Mouse (Mus musculus) CH12.LX (cell line): ENCODE results near the gene Krt17. TPM values are rescaled to one million over a fixed set of nuclear protein-coding genes. Genes with fewer than 3 reads are reported as not detected.

Experiments
- DNase-seq: peaks from one replicate; pipeline ENCODE4 v3.0.0-alpha.2; 2013; ENCODE audit errors: extremely low read depth
- H3K27ac ChIP-seq: 2 replicates; pipeline ENCODE4 v1.5.1; 2012; ENCODE audit warnings: low read depth, mild to moderate bottlenecking, control low read depth, moderate library complexity; ENCODE audit not compliant: insufficient read depth
- H3K27me3 ChIP-seq: replicated peaks from 2 replicates; pipeline ENCODE3; 2012; ENCODE audit warnings: inconsistent platforms
- H3K36me3 ChIP-seq, 2 experiments: replicated peaks in 1 of 2; 2 replicates each; pipeline versions ENCODE3 to v1.6.1; 2012; ENCODE audit warnings: inconsistent platforms in 1 of 2, low read length in 1 of 2, mild to moderate bottlenecking in 1 of 2, mixed read lengths in 1 of 2, moderate library complexity in 1 of 2; ENCODE audit not compliant: control insufficient read depth in 1 of 2, insufficient read depth in 1 of 2
- H3K4me1 ChIP-seq, 2 experiments: 2 replicates each; pipeline ENCODE4 v1.6.1; 2012; ENCODE audit warnings: inconsistent platforms in 1 of 2, moderate library complexity in 1 of 2; ENCODE audit not compliant: insufficient read depth in 2 of 2, control insufficient read depth in 1 of 2
- H3K4me2 ChIP-seq: 2 replicates; pipeline ENCODE4 v1.6.1; 2012; ENCODE audit warnings: low read depth, mild to moderate bottlenecking, control low read depth; ENCODE audit not compliant: poor library complexity, insufficient read depth, severe bottlenecking
- H3K4me3 ChIP-seq, 3 experiments: fragments of 150-350 bp in 1 of 3; sonication (generic) in 1 of 3; replicated peaks in 1 of 3; 2 replicates each; pipeline versions ENCODE3 to v1.5.1; 2011 to 2012; ENCODE audit warnings: low read depth in 2 of 3, low read length in 2 of 3, mild to moderate bottlenecking in 2 of 3, moderate library complexity in 2 of 3, control low read depth in 1 of 3, improper control_type of control experiment in 1 of 3, inconsistent platforms in 1 of 3, mixed read lengths in 1 of 3; ENCODE audit not compliant: poor library complexity in 1 of 3
- H3K79me2 ChIP-seq: replicated peaks from 2 replicates; pipeline ENCODE4 v1.6.1; 2012; ENCODE audit warnings: mild to moderate bottlenecking, moderate library complexity; ENCODE audit not compliant: control insufficient read depth, poor library complexity, insufficient read depth, severe bottlenecking; ENCODE audit errors: extremely low read depth
- H3K9ac ChIP-seq: 2 replicates; pipeline ENCODE4 v1.6.1; 2012; ENCODE audit warnings: low read depth, mild to moderate bottlenecking, control low read depth, moderate library complexity; ENCODE audit not compliant: insufficient read depth
- H3K9me3 ChIP-seq: replicated peaks from 2 replicates; pipeline ENCODE3; 2012; ENCODE audit warnings: low read length, inconsistent platforms, mixed read lengths
- BHLHE40 ChIP-seq: IDR thresholded peaks from 2 replicates; pipeline ENCODE4 v1.6.1; 2011; ENCODE audit warnings: mild to moderate bottlenecking, low read depth, low read length, improper control_type of control experiment
- CHD1 ChIP-seq: IDR thresholded peaks from 2 replicates; pipeline ENCODE4 v1.6.1; 2012; ENCODE audit warnings: low read depth, low read length, improper control_type of control experiment, inconsistent platforms
- E2F4 ChIP-seq: IDR thresholded peaks from 2 replicates; pipeline ENCODE4 v1.6.1; 2011; ENCODE audit warnings: low read depth, low read length, improper control_type of control experiment; ENCODE audit not compliant: insufficient replicate concordance
- ELF1 ChIP-seq: IDR thresholded peaks from 2 replicates; pipeline ENCODE4 v1.6.1; 2014; ENCODE audit warnings: low read depth, mild to moderate bottlenecking, inconsistent platforms, low read length, improper control_type of control experiment
- ETS1 ChIP-seq: conservative IDR thresholded peaks from 2 replicates; pipeline ENCODE4 v1.6.1; 2012; ENCODE audit warnings: low read depth, mild to moderate bottlenecking, inconsistent platforms, low read length, improper control_type of control experiment, moderate library complexity
- GABPA ChIP-seq: IDR thresholded peaks from 2 replicates; pipeline ENCODE4 v1.6.1; 2012; ENCODE audit warnings: low read depth, low read length, improper control_type of control experiment, inconsistent platforms; ENCODE audit not compliant: insufficient replicate concordance
- HCFC1 ChIP-seq: IDR thresholded peaks from 2 replicates; pipeline ENCODE4 v1.6.1; 2012; ENCODE audit warnings: low read depth, mild to moderate bottlenecking, inconsistent platforms, low read length, improper control_type of control experiment
- JUND ChIP-seq: conservative IDR thresholded peaks from 2 replicates; pipeline ENCODE4 v1.6.1; 2011; ENCODE audit warnings: low read depth, low read length, improper control_type of control experiment
- KAT2A ChIP-seq: IDR thresholded peaks from 2 replicates; pipeline ENCODE4 v1.6.1; 2012; ENCODE audit warnings: low read length, improper control_type of control experiment, inconsistent platforms; ENCODE audit not compliant: insufficient replicate concordance
- MAFK ChIP-seq: IDR thresholded peaks from 2 replicates; pipeline ENCODE4 v1.6.1; 2011; ENCODE audit warnings: low read length, improper control_type of control experiment; ENCODE audit not compliant: insufficient replicate concordance
- MAZ ChIP-seq: IDR thresholded peaks from 2 replicates; pipeline ENCODE4 v1.6.1; 2012; ENCODE audit warnings: low read depth, mild to moderate bottlenecking, inconsistent platforms, low read length, improper control_type of control experiment, moderate library complexity
- MYC ChIP-seq: IDR thresholded peaks from 2 replicates; pipeline ENCODE4 v1.6.1; 2011; ENCODE audit warnings: low read depth, mild to moderate bottlenecking, improper control_type of control experiment, low read length
- NELFE ChIP-seq: IDR thresholded peaks from 2 replicates; pipeline ENCODE4 v1.6.1; 2011; ENCODE audit warnings: low read depth, low read length, improper control_type of control experiment
- NRF1 ChIP-seq: IDR thresholded peaks from 2 replicates; pipeline ENCODE4 v1.6.1; 2014; ENCODE audit warnings: low read depth, mild to moderate bottlenecking, inconsistent platforms, low read length, improper control_type of control experiment, moderate library complexity
- PAX5 ChIP-seq: IDR thresholded peaks from 2 replicates; pipeline ENCODE4 v1.6.1; 2012; ENCODE audit warnings: low read length, inconsistent platforms, mixed read lengths
- POLR2A ChIP-seq: IDR thresholded peaks from 2 replicates; pipeline ENCODE4 v1.6.1; 2011; ENCODE audit warnings: low read depth, mild to moderate bottlenecking, improper control_type of control experiment, low read length
- RAD21 ChIP-seq: IDR thresholded peaks from 2 replicates; pipeline ENCODE4 v1.6.1; 2011; ENCODE audit warnings: low read depth, mild to moderate bottlenecking, low read length, improper control_type of control experiment, moderate library complexity
- RCOR1 ChIP-seq: conservative IDR thresholded peaks from 2 replicates; pipeline ENCODE4 v1.6.1; 2012; ENCODE audit warnings: low read depth, mild to moderate bottlenecking, inconsistent platforms, low read length, improper control_type of control experiment
- SIN3A ChIP-seq: IDR thresholded peaks from 2 replicates; pipeline ENCODE4 v1.6.1; 2012; ENCODE audit warnings: low read length, improper control_type of control experiment, inconsistent platforms
- TBP ChIP-seq: conservative IDR thresholded peaks from 2 replicates; pipeline ENCODE4 v1.6.1; 2011; ENCODE audit warnings: low read depth, low read length, improper control_type of control experiment
- UBTF ChIP-seq: IDR thresholded peaks from 2 replicates; pipeline ENCODE4 v1.6.1; 2012; ENCODE audit warnings: low read depth, mild to moderate bottlenecking, inconsistent platforms, low read length, improper control_type of control experiment, moderate library complexity
- USF1 ChIP-seq: IDR thresholded peaks from 2 replicates; pipeline ENCODE4 v1.6.1; 2014; ENCODE audit warnings: low read depth, mild to moderate bottlenecking, inconsistent platforms, low read length, improper control_type of control experiment
- USF2 ChIP-seq: conservative IDR thresholded peaks from 2 replicates; pipeline ENCODE4 v1.6.1; 2011; ENCODE audit warnings: low read depth, low read length, improper control_type of control experiment
- ZC3H11A ChIP-seq: IDR thresholded peaks from 2 replicates; pipeline ENCODE4 v1.6.1; 2012; ENCODE audit warnings: low read depth, mild to moderate bottlenecking, inconsistent platforms, low read length, improper control_type of control experiment
- ZKSCAN1 ChIP-seq: IDR thresholded peaks from 2 replicates; pipeline ENCODE4 v1.6.1; 2012; ENCODE audit warnings: low read depth, inconsistent platforms, low read length, improper control_type of control experiment, borderline replicate concordance
- dilution Hi-C: fragments of 300-500 bp; cut with MboI; formaldehyde crosslinking; loops from 2 replicates; pipeline ENCODE4 v1.14.3; 2020; ENCODE audit warnings: low sequenced_read_pairs; ENCODE audit not compliant: extremely low pct_unique_long_range_greater_than_20kb, extremely low pct_ligation_motif_present
- in situ Hi-C: fragments of 300-500 bp; cut with MboI; formaldehyde crosslinking; loops from 3 replicates; pipeline ENCODE4 v1.14.3; 2019; ENCODE audit warnings: low sequenced_read_pairs, low pct_ligation_motif_present, low pct_unique_long_range_greater_than_20kb, mixed read lengths
- polyA plus RNA-seq: library from polyadenylated mRNA; unstranded; fragments of >175 nt; gene quantifications from 2 replicates; pipeline ENCODE4 v1.2.1, GENCODE M21; 2012; ENCODE audit warnings: low read depth; ENCODE audit not compliant: insufficient read length
- total RNA-seq, 2 experiments: library from RNA; depleted of rRNA; stranded (reverse); fragments of 300-350 nt in 1 of 2; fragments of >200 nt in 1 of 2; gene quantifications; 2 replicates each; pipeline ENCODE4 v1.2.3; 2012 to 2014

Krt17 gene
- total and polyA plus RNA-seq, 3 experiments: 0.76 TPM; not detected in 2

- peaks cover 7 to 16% of the 10 kb centered on the region in 2 experiments; a peak in 3 of 4 replicates for H3K4me1 ChIP-seq
- no peak overlapping the region for H3K27ac ChIP-seq
- dilution Hi-C loops: no loop called here
- H3K9me3 ChIP-seq: no peaks in the 10 kb centered on the region
- in situ Hi-C loops: loop anchor here (10.0 to 25.0 kb wide), 3 partner anchors 556 to 906 kb away; partner anchors contain the start of genes Gm14180 and Krt10
- H3K4me3 ChIP-seq: no peak overlapping the region
- H3K79me2 ChIP-seq: no peaks in the 10 kb centered on the region
- H3K27me3 ChIP-seq: peaks cover 96% of the 10 kb centered on the region
- TF ChIP-seq MYC: no peak
- no peak for TF ChIP-seq MAFK
- TF ChIP-seq ETS1: no peak
- TF ChIP-seq POLR2A: no peak
- TF ChIP-seq CHD1: no peak
- TF ChIP-seq GABPA: no peak
- TF ChIP-seq BHLHE40: no peak
- no peak for TF ChIP-seq USF2
- no peak for TF ChIP-seq ZC3H11A
- H3K36me3 ChIP-seq: no peaks in the 10 kb centered on the region
- no peak overlapping the region for H3K4me2 ChIP-seq
- DNase-seq: no peak
- no peak overlapping the region for H3K9ac ChIP-seq
Measured at GRCm38 (mm10) chr11:100292884-100293283, 32.1 kb upstream of the Krt17 start.

- no peak for TF ChIP-seq KAT2A
- no peak for TF ChIP-seq RCOR1
- TF ChIP-seq JUND: no peak
- no peak overlapping the region for H3K4me2 ChIP-seq
Measured at GRCm38 (mm10) chr11:100290235-100290634, 29.4 kb upstream of the Krt17 start.

GRCm38 (mm10) chr11:100288942-100289341 lies 28.1 kb upstream of the Krt17 start:
- Histone ChIP-seq H3K27ac (no peak overlapping the region), H3K27me3 (peaks cover 97% of the 10 kb centered on the region), H3K9ac (no peak overlapping the region), H3K4me2 (no peak overlapping the region), H3K9me3 (no peaks in the 10 kb centered on the region), H3K79me2 (no peaks in the 10 kb centered on the region), H3K36me3 (no peaks in the 10 kb centered on the region), H3K4me3 (no peak overlapping the region), H3K4me1 (peaks cover 7 to 16% of the 10 kb centered on the region in 2 experiments; a peak in 3 of 4 replicates)
- dilution Hi-C loops (no loop called here), in situ Hi-C loops (loop anchor here (5.0 to 25.0 kb wide), 3 partner anchors 87 to 902 kb away; partner anchors contain the start of genes Gm14180 and Krt10)
- no peak for DNase-seq
- TF ChIP-seq BHLHE40: no peak
- no peak for TF ChIP-seq USF2
- no peak for TF ChIP-seq GABPA
- no peak for TF ChIP-seq SIN3A
- TF ChIP-seq ZKSCAN1: no peak
- TF ChIP-seq HCFC1: no peak
- TF ChIP-seq NRF1: no peak
- no peak for TF ChIP-seq TBP
- no peak for TF ChIP-seq MAFK
- TF ChIP-seq E2F4: no peak
- TF ChIP-seq MAZ: no peak
- TF ChIP-seq USF1: no peak
- no peak for TF ChIP-seq ETS1
- TF ChIP-seq ELF1: no peak
- TF ChIP-seq CHD1: no peak
- no peak for TF ChIP-seq PAX5
- TF ChIP-seq JUND: no peak
- no peak for TF ChIP-seq UBTF
- no peak for TF ChIP-seq RAD21
- TF ChIP-seq NELFE: no peak

More at GRCm38 (mm10) chr11:100290235-100290634, 29.4 kb upstream of the Krt17 start:
- no peak for DNase-seq
- no peak overlapping the region for H3K4me3 ChIP-seq
- H3K9ac ChIP-seq: no peak overlapping the region
- H3K4me1 ChIP-seq: peaks cover 7 to 16% of the 10 kb centered on the region in 2 experiments; a peak in 3 of 4 replicates
- H3K36me3 ChIP-seq: no peaks in the 10 kb centered on the region
- H3K27ac ChIP-seq: no peak overlapping the region
- in situ Hi-C loops: loop anchor here (10.0 to 25.0 kb wide), 3 partner anchors 553 to 903 kb away; partner anchors contain the start of genes Gm14180 and Krt10
- H3K79me2 ChIP-seq: no peaks in the 10 kb centered on the region
- H3K27me3 ChIP-seq: peaks cover 96% of the 10 kb centered on the region
- dilution Hi-C loops: no loop called here
- no peaks in the 10 kb centered on the region for H3K9me3 ChIP-seq
